Mouse (Mus musculus): Measurements from ENCODE around the gene Itga5. TPM values are rescaled to one million over a fixed set of nuclear protein-coding genes. Genes with fewer than 3 reads are reported as not detected.
A peak's percentile ranks its signal among the peaks of the same experiment; 100 is the strongest.

The Itga5 gene
- polyA plus RNA-seq, 1 experiment from 2014 or later: 36.2 TPM

- peaks cover 7% of the 10 kb centered on the region; the same call in 1 of the 2 replicates for H3K36me3 ChIP-seq (ENCODE audit: control insufficient read depth, insufficient read depth, low read length)
- no peak overlapping the region for H3K4me2 ChIP-seq (replicated peaks; ENCODE audit: low read depth)
- no peaks in the 10 kb centered on the region for H3K9me3 ChIP-seq (ENCODE audit: control insufficient read depth, low read length)
- H3K9ac ChIP-seq (ENCODE audit: low read length): no peak overlapping the region
- 0 out of 2 replicates have a peak overlapping the region, but pooled peaks have one; percentile 35 for H3K27ac ChIP-seq (replicated peaks)
- 46% methylated on average over 4 of the region's 4 CpGs for WGBS
- H3K4me1 ChIP-seq (replicated peaks; ENCODE audit: control insufficient read depth, insufficient read depth): 0 out of 2 replicates have a peak, but pooled peaks cover 2% of the 10 kb centered on the region
- no peaks in the 10 kb centered on the region for H3K27me3 ChIP-seq (ENCODE audit: control insufficient read depth, insufficient read depth, low read length)
- ATAC-seq (ENCODE audit: low FRiP score, low TSS enrichment): peak; percentile 50
- DNase-seq (ENCODE audit: low spot score): no peak
- no peak for TF ChIP-seq EP300 (optimal IDR thresholded peaks at IDR 0.05)
- TF ChIP-seq CTCF (IDR thresholded peaks at IDR 0.05; ENCODE audit: low read depth): no peak
- H3K4me3 ChIP-seq (ENCODE audit: low read depth, low read length): no peak overlapping the region
Observed at GRCm38 (mm10) chr15:103358278-103359121, 8.1 kb downstream of the Itga5 start.

DNA sequence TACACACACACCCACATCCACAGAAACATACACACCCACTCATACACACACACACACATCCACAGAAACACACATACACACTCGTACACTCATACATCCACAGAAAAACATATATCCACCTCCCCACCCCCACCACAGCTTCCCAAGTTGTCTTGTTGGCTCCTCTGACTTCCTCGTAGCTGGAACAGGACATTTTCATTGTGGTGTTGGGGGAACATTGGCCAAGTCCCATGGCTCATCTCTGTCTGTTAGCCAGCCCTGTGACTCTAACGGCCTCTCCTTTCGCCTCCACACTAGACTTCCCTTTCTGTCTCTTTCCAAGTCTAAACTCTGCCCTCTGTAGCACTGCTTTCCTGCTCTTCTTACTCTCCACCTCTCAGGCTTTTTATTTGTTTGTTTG lies 8.7 kb downstream of the Itga5 start:
- 76% methylated on average over 4 of the region's 4 CpGs for WGBS
- no peaks in the 10 kb centered on the region for H3K9me3 ChIP-seq (ENCODE audit: control insufficient read depth, low read length)
- no peak overlapping the region; the same call in 1 of the 2 replicates for H3K4me2 ChIP-seq (replicated peaks; ENCODE audit: low read depth)
- ATAC-seq (ENCODE audit: low FRiP score, low TSS enrichment): no peak
- peaks cover 10% of the 10 kb centered on the region; the same call in 1 of the 2 replicates for H3K36me3 ChIP-seq (ENCODE audit: control insufficient read depth, insufficient read depth, low read length)
- TF ChIP-seq CTCF (IDR thresholded peaks at IDR 0.05; ENCODE audit: low read depth) (no peak), EP300 (optimal IDR thresholded peaks at IDR 0.05) (no peak)
- H3K27ac ChIP-seq (replicated peaks): no peak overlapping the region
- H3K4me3 ChIP-seq (ENCODE audit: low read depth, low read length): no peak overlapping the region
- 0 out of 2 replicates have a peak, but pooled peaks cover 2% of the 10 kb centered on the region for H3K4me1 ChIP-seq (replicated peaks; ENCODE audit: control insufficient read depth, insufficient read depth)
- H3K9ac ChIP-seq (ENCODE audit: low read length): no peak overlapping the region
- no peak for DNase-seq (ENCODE audit: low spot score)
- H3K27me3 ChIP-seq (ENCODE audit: control insufficient read depth, insufficient read depth, low read length): no peaks in the 10 kb centered on the region

- Histone ChIP-seq H3K27me3 (ENCODE audit: control insufficient read depth, insufficient read depth, low read length) (no peaks in the 10 kb centered on the region), H3K36me3 (ENCODE audit: control insufficient read depth, insufficient read depth, low read length) (peaks cover 17% of the 10 kb centered on the region), H3K4me3 (ENCODE audit: low read depth, low read length) (no peak overlapping the region), H3K4me2 (replicated peaks; ENCODE audit: low read depth) (no peak overlapping the region), H3K27ac (replicated peaks) (no peak overlapping the region), H3K9me3 (ENCODE audit: control insufficient read depth, low read length) (no peaks in the 10 kb centered on the region), H3K9ac (ENCODE audit: low read length) (no peak overlapping the region), H3K4me1 (replicated peaks; ENCODE audit: control insufficient read depth, insufficient read depth) (0 out of 2 replicates have a peak, but pooled peaks cover 2% of the 10 kb centered on the region)
- 70% methylated on average over 4 of the region's 4 CpGs for WGBS
- DNase-seq (ENCODE audit: low spot score) (no peak), ATAC-seq (ENCODE audit: low FRiP score, low TSS enrichment) (no peak)
- TF ChIP-seq CTCF (IDR thresholded peaks at IDR 0.05; ENCODE audit: low read depth) (no peak), EP300 (optimal IDR thresholded peaks at IDR 0.05) (no peak)
Observed at GRCm38 (mm10) chr15:103356130-103356529, 10.4 kb downstream of the Itga5 start.

DNA sequence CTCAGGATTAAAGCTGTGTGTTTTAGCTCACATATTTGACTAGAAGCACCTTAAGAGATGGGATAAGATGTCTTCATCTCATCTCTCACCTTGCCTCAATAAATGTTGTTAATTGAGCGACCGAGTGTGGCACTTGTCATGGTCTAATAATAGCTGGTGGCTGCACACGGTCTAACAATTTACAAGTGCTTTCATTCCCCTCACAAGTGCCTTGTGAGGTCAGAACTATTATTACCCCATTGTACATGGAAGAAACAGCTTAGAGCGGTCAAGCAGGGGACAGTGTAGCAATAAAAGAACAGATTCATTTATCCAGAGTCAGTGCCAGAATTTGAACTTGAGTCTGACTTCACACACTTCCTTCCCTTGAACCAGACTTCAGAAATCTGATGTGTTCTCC lies 11.1 kb downstream of the Itga5 start:
- no peak overlapping the region for H3K27ac ChIP-seq (replicated peaks)
- no peaks in the 10 kb centered on the region for H3K27me3 ChIP-seq (ENCODE audit: control insufficient read depth, insufficient read depth, low read length)
- no peak overlapping the region for H3K9ac ChIP-seq (ENCODE audit: low read length)
- 81% methylated on average over 4 of the region's 4 CpGs for WGBS
- no peaks in the 10 kb centered on the region for H3K9me3 ChIP-seq (ENCODE audit: control insufficient read depth, low read length)
- ATAC-seq (ENCODE audit: low FRiP score, low TSS enrichment): no peak
- no peak for TF ChIP-seq EP300 (optimal IDR thresholded peaks at IDR 0.05)
- no peak for TF ChIP-seq CTCF (IDR thresholded peaks at IDR 0.05; ENCODE audit: low read depth)
- H3K4me1 ChIP-seq (replicated peaks; ENCODE audit: control insufficient read depth, insufficient read depth): 0 out of 2 replicates have a peak, but pooled peaks cover 2% of the 10 kb centered on the region
- no peak overlapping the region for H3K4me3 ChIP-seq (ENCODE audit: low read depth, low read length)
- no peak for DNase-seq (ENCODE audit: low spot score)
- no peak overlapping the region for H3K4me2 ChIP-seq (replicated peaks; ENCODE audit: low read depth)
- H3K36me3 ChIP-seq (ENCODE audit: control insufficient read depth, insufficient read depth, low read length): peaks cover 24% of the 10 kb centered on the region

GRCm38 (mm10) chr15:103354690-103355089 lies 11.9 kb downstream of the Itga5 start:
- DNase-seq (ENCODE audit: low spot score) (no peak), ATAC-seq (ENCODE audit: low FRiP score, low TSS enrichment) (no peak)
- Histone ChIP-seq H3K36me3 (ENCODE audit: control insufficient read depth, insufficient read depth, low read length) (peaks cover 29% of the 10 kb centered on the region), H3K4me3 (ENCODE audit: low read depth, low read length) (no peak overlapping the region), H3K27ac (replicated peaks) (no peak overlapping the region), H3K4me2 (replicated peaks; ENCODE audit: low read depth) (no peak overlapping the region), H3K9me3 (ENCODE audit: control insufficient read depth, low read length) (no peaks in the 10 kb centered on the region), H3K4me1 (replicated peaks; ENCODE audit: control insufficient read depth, insufficient read depth) (0 out of 2 replicates have a peak, but pooled peaks cover 2% of the 10 kb centered on the region), H3K27me3 (ENCODE audit: control insufficient read depth, insufficient read depth, low read length) (no peaks in the 10 kb centered on the region), H3K9ac (ENCODE audit: low read length) (no peak overlapping the region)
- TF ChIP-seq EP300 (optimal IDR thresholded peaks at IDR 0.05) (no peak), CTCF (IDR thresholded peaks at IDR 0.05; ENCODE audit: low read depth) (no peak)
- 93% methylated on average over 2 of the region's 2 CpGs for WGBS

Data from stomach, postnatal 0 days (tissue).